Mouse (Mus musculus): Measurements from ENCODE around the gene Gusb. TPM values are rescaled to one million over a fixed set of nuclear protein-coding genes. Genes with fewer than 3 reads are reported as not detected.

The Gusb gene
- 57.5 TPM for polyA plus RNA-seq (2017; shearing (Covaris generic))

DNA sequence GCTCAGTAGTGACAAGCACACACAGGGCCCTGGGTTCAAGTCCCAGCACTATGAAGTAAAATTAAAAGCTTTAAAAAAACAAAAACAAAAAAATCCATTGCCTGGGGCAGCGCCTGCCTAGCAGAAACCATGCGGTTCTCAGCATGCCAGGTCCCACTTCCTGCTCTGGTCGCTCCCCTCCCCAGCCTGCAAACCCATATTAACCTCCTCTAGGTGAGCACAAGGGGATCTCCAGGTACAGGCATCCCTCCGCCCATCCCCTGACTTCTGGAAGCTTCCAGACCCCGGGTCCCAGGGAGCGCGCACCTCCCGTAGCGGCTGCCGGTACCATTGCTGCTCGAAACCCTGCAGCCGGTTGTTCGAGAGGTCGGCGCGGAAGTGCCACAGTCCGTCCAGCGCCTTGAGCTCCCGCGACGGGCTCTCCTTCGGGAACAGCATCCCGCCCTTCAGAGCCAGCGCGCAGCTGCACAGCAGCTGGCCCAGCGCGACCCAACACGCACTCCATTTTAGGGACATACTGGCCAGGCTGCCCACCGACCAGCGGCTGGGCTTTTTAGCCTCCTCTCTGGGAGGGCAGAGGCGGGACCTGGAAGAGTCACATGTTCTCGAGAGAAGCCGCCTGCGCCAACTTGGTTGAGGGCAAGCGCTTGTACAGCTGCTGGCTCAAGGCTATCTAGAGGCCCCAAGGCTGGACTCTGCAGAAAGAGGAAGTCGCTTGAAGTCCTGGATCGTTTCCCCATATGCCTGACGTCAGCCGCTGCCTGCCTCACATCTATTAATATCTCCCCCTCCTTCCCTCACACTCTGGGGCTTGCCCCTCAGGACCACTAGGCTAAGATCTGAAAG, at the start of gene Gusb:
Gene Gusb, minus strand, starts transcription at position 749 of the 846 bp plus-strand sequence.

DNA sequence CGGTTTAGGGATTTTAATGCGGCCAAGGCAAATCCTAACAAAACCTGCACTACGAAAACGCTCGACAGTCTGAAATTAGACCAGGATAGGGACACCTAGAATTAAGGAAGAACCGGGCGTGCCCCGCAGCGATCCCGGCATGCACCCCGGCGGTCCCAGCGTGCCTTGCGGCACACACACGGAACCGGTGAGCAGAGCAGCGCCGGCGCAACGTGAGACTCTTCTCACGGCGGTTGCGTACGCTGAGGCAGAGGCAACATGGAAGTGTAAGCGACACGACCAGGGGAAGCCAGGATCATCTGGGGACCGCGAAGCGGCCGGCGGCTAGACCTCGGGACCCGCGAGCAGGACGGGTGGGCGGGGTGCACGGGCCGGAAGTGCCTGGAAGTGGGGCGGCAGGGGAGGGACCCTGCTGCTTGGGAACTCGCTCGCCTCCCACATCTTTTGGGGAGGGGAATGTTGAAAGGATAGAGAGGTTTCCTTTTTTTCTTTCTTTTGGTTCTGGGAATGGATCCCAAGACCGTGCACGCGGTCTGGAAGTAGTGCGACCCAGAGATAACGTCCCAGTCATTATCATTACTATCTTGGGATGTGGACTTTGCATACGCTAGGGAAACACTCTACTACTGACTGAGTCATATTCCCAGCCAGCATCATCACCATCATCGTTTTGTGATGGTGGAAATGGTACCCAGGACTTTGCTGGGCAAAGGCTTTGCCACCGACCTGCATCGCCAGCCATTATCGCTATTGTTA, 26.5 kb upstream of the Gusb start, which contains the start of the genes Asl and Crcp:
Gene Asl, minus strand, starts transcription at position 106 of the 756 bp plus-strand sequence.
Gene Crcp, plus strand, starts transcription at position 149 of the 756 bp plus-strand sequence.

DNA sequence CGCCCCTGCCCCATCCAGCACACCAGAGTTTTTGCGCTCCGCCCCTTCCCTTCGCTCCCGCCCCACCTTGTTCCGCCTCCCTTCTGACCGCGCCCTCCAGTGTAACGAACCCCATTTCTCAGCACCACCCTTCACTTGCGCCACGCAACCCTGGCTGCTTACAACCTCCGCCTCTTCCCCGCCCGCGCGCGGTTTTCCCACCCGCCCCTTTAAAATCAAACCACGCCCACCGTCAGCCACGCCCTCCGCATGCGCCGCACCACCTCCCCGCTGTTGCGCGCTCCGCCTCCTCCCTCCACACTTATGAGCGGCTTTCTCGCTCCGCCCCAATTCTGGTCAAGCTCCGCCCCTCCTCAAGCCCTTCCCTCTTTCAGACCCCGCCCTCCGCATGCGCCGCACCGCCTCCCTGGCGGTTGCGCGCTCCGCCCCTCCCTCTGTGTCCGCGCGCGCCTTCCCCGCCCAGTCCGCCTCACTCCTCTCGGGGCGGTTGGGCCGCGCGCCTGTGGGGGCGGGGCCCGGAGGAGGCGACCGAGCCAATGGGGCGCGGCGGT, 61.3 kb downstream of the Gusb start, which contains the start of gene Vkorc1l1:
Gene Vkorc1l1, plus strand, starts transcription at position 476 of the 551 bp plus-strand sequence.

Other genes with a start within 250 kb of the Gusb start
- gene Psph, start 215.6 kb downstream of the Gusb start, polyA plus RNA-seq (2017; shearing (Covaris generic)), result 72.7 TPM
- 23.5 TPM for gene Sumf2, start 156.1 kb downstream of the Gusb start, polyA plus RNA-seq (2017; shearing (Covaris generic))
- gene Chchd2, start 115.6 kb downstream of the Gusb start, polyA plus RNA-seq (2017; shearing (Covaris generic)), result 519 TPM
- 2.2 TPM for gene Zbed5, start 107.3 kb downstream of the Gusb start, polyA plus RNA-seq (2017; shearing (Covaris generic))
- gene Phkg1, start 104.5 kb downstream of the Gusb start, polyA plus RNA-seq (2017; shearing (Covaris generic)), result 0.17 TPM
- gene Nupr1l, start 94.5 kb downstream of the Gusb start, polyA plus RNA-seq (2017; shearing (Covaris generic)), result 0.66 TPM
- gene Vkorc1l1, start 61.1 kb downstream of the Gusb start, polyA plus RNA-seq (2017; shearing (Covaris generic)), result 7.3 TPM
- gene Asl, start 26.2 kb upstream of the Gusb start, polyA plus RNA-seq (2017; shearing (Covaris generic)), result 79.8 TPM
- gene Crcp, start 26.2 kb upstream of the Gusb start, polyA plus RNA-seq (2017; shearing (Covaris generic)), result 52.4 TPM
- gene Tpst1, start 70.3 kb upstream of the Gusb start, polyA plus RNA-seq (2017; shearing (Covaris generic)), result 1.4 TPM
- 5.8 TPM for gene Kctd7, start 141.8 kb upstream of the Gusb start, polyA plus RNA-seq (2017; shearing (Covaris generic))
- 46.2 TPM for gene Rabgef1, start 168.7 kb upstream of the Gusb start, polyA plus RNA-seq (2017; shearing (Covaris generic))
- 6.9 TPM for gene Tmem248, start 214.0 kb upstream of the Gusb start, polyA plus RNA-seq (2017; shearing (Covaris generic))

Data from activated CD4-positive, CD25-positive, alpha-beta regulatory T cell, adult 9 weeks (primary cell).